Mouse (Mus musculus): ENCODE data around the gene Nrg3. TPM values are rescaled to one million over a fixed set of nuclear protein-coding genes. Genes with fewer than 3 reads are reported as not detected.
"Not testable (repeated sequence)": the region's sequence is repeated elsewhere in the genome, so short reads cannot be mapped to it uniquely, and the experiment has no call there.

Nrg3 gene
- polyA plus RNA-seq, 1 experiment from 2014 or later, result 0.33 TPM

GRCm38 (mm10) chr14:38433793-38434589 is 1038.9 kb downstream of the Nrg3 start:
- Histone ChIP-seq H3K9me3 (ENCODE audit: control insufficient read depth, low read length) (no peaks in the 10 kb centered on the region), H3K4me3 (ENCODE audit: low read depth, low read length) (no peak overlapping the region), H3K4me1 (replicated peaks; ENCODE audit: control insufficient read depth, insufficient read depth) (no peaks in the 10 kb centered on the region), H3K4me2 (replicated peaks; ENCODE audit: low read depth) (no peak overlapping the region), H3K9ac (ENCODE audit: low read length) (no peak overlapping the region), H3K36me3 (ENCODE audit: control insufficient read depth, insufficient read depth, low read length) (no peaks in the 10 kb centered on the region), H3K27ac (replicated peaks) (no peak overlapping the region), H3K27me3 (ENCODE audit: control insufficient read depth, insufficient read depth, low read length) (no peaks in the 10 kb centered on the region)
- WGBS, result 41% methylated on average over 6 of the region's 6 CpGs
- no peak for TF ChIP-seq CTCF (IDR thresholded peaks at IDR 0.05; ENCODE audit: low read depth)
- no peak for TF ChIP-seq EP300 (optimal IDR thresholded peaks at IDR 0.05)
- no peak for DNase-seq (ENCODE audit: low spot score)
- no peak for ATAC-seq (ENCODE audit: low FRiP score, low TSS enrichment)

GRCm38 (mm10) chr14:38374660-38375059 is 1098.2 kb downstream of the Nrg3 start:
- no peaks in the 10 kb centered on the region for H3K9me3 ChIP-seq (ENCODE audit: control insufficient read depth, low read length)
- no peak overlapping the region for H3K27ac ChIP-seq (replicated peaks)
- no peaks in the 10 kb centered on the region for H3K4me1 ChIP-seq (replicated peaks; ENCODE audit: control insufficient read depth, insufficient read depth)
- TF ChIP-seq CTCF (IDR thresholded peaks at IDR 0.05; ENCODE audit: low read depth), result no peak
- no peak for TF ChIP-seq EP300 (optimal IDR thresholded peaks at IDR 0.05)
- H3K36me3 ChIP-seq (ENCODE audit: control insufficient read depth, insufficient read depth, low read length), result no peaks in the 10 kb centered on the region
- H3K9ac ChIP-seq (ENCODE audit: low read length), result no peak overlapping the region
- no peak overlapping the region for H3K4me2 ChIP-seq (replicated peaks; ENCODE audit: low read depth)
- ATAC-seq (ENCODE audit: low FRiP score, low TSS enrichment), result no peak
- H3K4me3 ChIP-seq (ENCODE audit: low read depth, low read length), result no peak overlapping the region
- H3K27me3 ChIP-seq (ENCODE audit: control insufficient read depth, insufficient read depth, low read length), result no peaks in the 10 kb centered on the region
- DNase-seq (ENCODE audit: low spot score), result no peak

GRCm38 (mm10) chr14:38340967-38341366 is 1131.9 kb downstream of the Nrg3 start:
- Histone ChIP-seq H3K27ac (replicated peaks) (no peak overlapping the region), H3K36me3 (ENCODE audit: control insufficient read depth, insufficient read depth, low read length) (no peaks in the 10 kb centered on the region), H3K4me2 (replicated peaks; ENCODE audit: low read depth) (no peak overlapping the region), H3K9ac (ENCODE audit: low read length) (no peak overlapping the region), H3K4me1 (replicated peaks; ENCODE audit: control insufficient read depth, insufficient read depth) (no peaks in the 10 kb centered on the region), H3K9me3 (ENCODE audit: control insufficient read depth, low read length) (no peaks in the 10 kb centered on the region), H3K4me3 (ENCODE audit: low read depth, low read length) (no peak overlapping the region), H3K27me3 (ENCODE audit: control insufficient read depth, insufficient read depth, low read length) (no peaks in the 10 kb centered on the region)
- TF ChIP-seq CTCF (IDR thresholded peaks at IDR 0.05; ENCODE audit: low read depth) (no peak), EP300 (optimal IDR thresholded peaks at IDR 0.05) (no peak)
- DNase-seq (ENCODE audit: low spot score), result no peak
- no peak for ATAC-seq (ENCODE audit: low FRiP score, low TSS enrichment)

- H3K9ac ChIP-seq (ENCODE audit: low read length); H3K4me1 ChIP-seq (replicated peaks; ENCODE audit: control insufficient read depth, insufficient read depth); H3K4me2 ChIP-seq (replicated peaks; ENCODE audit: low read depth); H3K36me3 ChIP-seq (ENCODE audit: control insufficient read depth, insufficient read depth, low read length); DNase-seq (ENCODE audit: low spot score); ATAC-seq (ENCODE audit: low FRiP score, low TSS enrichment); H3K27ac ChIP-seq (replicated peaks); H3K9me3 ChIP-seq (ENCODE audit: control insufficient read depth, low read length); H3K27me3 ChIP-seq (ENCODE audit: control insufficient read depth, insufficient read depth, low read length); H3K4me3 ChIP-seq (ENCODE audit: low read depth, low read length): not testable (repeated sequence)
- WGBS, result 44% methylated on average over 1 of the region's 1 CpGs
These were observed 1150.0 kb downstream of the Nrg3 start for GRCm38 (mm10) chr14:38322841-38323240.

GRCm38 (mm10) chr14:38320619-38321340 is 1152.1 kb downstream of the Nrg3 start:
- DNase-seq (ENCODE audit: low spot score) (no peak), ATAC-seq (ENCODE audit: low FRiP score, low TSS enrichment) (no peak)
- Histone ChIP-seq H3K27ac (replicated peaks) (no peak overlapping the region), H3K4me3 (ENCODE audit: low read depth, low read length) (no peak overlapping the region), H3K27me3 (ENCODE audit: control insufficient read depth, insufficient read depth, low read length) (no peaks in the 10 kb centered on the region), H3K4me2 (replicated peaks; ENCODE audit: low read depth) (no peak overlapping the region), H3K9ac (ENCODE audit: low read length) (no peak overlapping the region), H3K9me3 (ENCODE audit: control insufficient read depth, low read length) (no peaks in the 10 kb centered on the region), H3K4me1 (replicated peaks; ENCODE audit: control insufficient read depth, insufficient read depth) (no peaks in the 10 kb centered on the region), H3K36me3 (ENCODE audit: control insufficient read depth, insufficient read depth, low read length) (no peaks in the 10 kb centered on the region)
- TF ChIP-seq EP300 (optimal IDR thresholded peaks at IDR 0.05), result no peak
- no peak for TF ChIP-seq CTCF (IDR thresholded peaks at IDR 0.05; ENCODE audit: low read depth)
- 93% methylated on average over 1 of the region's 1 CpGs for WGBS

Small RNAs within 50 kb of the gene (microRNA-seq; reads per million reads assigned to microRNA genes)
- not detected for gene Gm27332
